Mouse (Mus musculus) cortical plate, adult 2 months (tissue): ENCODE data around the gene Fpgs. TPM values are rescaled to one million over a fixed set of nuclear protein-coding genes. Genes with fewer than 3 reads are reported as not detected.

Experiments
- H3K27ac ChIP-seq: fragments of 200-500 bp; 2 replicates; pipeline ENCODE4 v1.5.1; 2012; ENCODE audit warnings: low read length, control low read depth, inconsistent platforms; ENCODE audit not compliant: insufficient read depth
- H3K4me1 ChIP-seq: fragments of 200-500 bp; 2 replicates; pipeline ENCODE4 v1.6.1; 2011; ENCODE audit warnings: low read length; ENCODE audit not compliant: control insufficient read depth, insufficient read depth
- H3K4me3 ChIP-seq: fragments of 200-500 bp; 2 replicates; pipeline ENCODE4 v1.5.1; 2011; ENCODE audit warnings: mild to moderate bottlenecking, low read length, control low read depth; ENCODE audit not compliant: insufficient read depth
- CTCF ChIP-seq: fragments of 200-500 bp; IDR thresholded peaks from 2 replicates; pipeline ENCODE4 v1.5.1; 2011; ENCODE audit warnings: mild to moderate bottlenecking, control low read depth, low read length; ENCODE audit not compliant: insufficient read depth; ENCODE audit errors: extremely low read depth
- POLR2A ChIP-seq: fragments of 200-500 bp; IDR thresholded peaks from 2 replicates; pipeline ENCODE4 v1.6.1; 2011; ENCODE audit warnings: mild to moderate bottlenecking, low read length, control low read depth; ENCODE audit not compliant: insufficient read depth; ENCODE audit errors: extremely low read depth
- polyA plus RNA-seq: library from polyadenylated mRNA; depleted of rRNA; stranded (reverse); fragments of >200 nt; gene quantifications from 2 replicates; pipeline ENCODE4 v1.2.3, GENCODE M21; 2012

Fpgs gene
- polyA plus RNA-seq, 1 experiment: 16.4 TPM

GRCm38 (mm10) chr2:32724832-32725790 is 21.2 kb upstream of the Fpgs start:
- no peak for TF ChIP-seq CTCF
- no peak for TF ChIP-seq POLR2A
- Histone ChIP-seq H3K4me1 (no peaks in the 10 kb centered on the region), H3K27ac (no peak overlapping the region)

DNA sequence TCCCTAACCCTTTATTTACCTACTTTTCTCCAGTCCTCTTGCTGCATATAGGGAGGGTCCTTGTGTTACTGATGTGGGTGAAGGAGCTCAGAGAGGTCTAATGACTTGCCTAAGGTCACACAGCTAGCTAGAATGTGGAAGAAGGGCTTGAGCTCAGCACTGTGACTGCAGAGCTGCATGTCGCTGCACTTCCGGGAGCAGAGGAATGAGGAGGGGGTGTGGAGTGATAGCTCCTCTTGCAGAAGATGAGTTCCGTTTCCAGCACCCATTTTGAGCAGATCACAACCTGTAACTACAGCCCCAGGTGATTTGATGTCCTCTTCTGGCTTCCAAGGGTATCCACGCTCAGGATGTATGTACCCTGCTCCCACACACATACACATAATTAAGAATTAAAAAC is 20.2 kb upstream of the Fpgs start:
- no peak overlapping the region for H3K27ac ChIP-seq
- no peak for TF ChIP-seq CTCF
- no peak for TF ChIP-seq POLR2A
- H3K4me3 ChIP-seq: no peak overlapping the region
- no peaks in the 10 kb centered on the region for H3K4me1 ChIP-seq

More at GRCm38 (mm10) chr2:32724832-32725790, 21.2 kb upstream of the Fpgs start:
- no peak overlapping the region for H3K4me3 ChIP-seq

- Histone ChIP-seq H3K4me3 (no peak overlapping the region), H3K4me1 (no peaks in the 10 kb centered on the region), H3K27ac (no peak overlapping the region)
- no peak for TF ChIP-seq CTCF
- no peak for TF ChIP-seq POLR2A
Observed at GRCm38 (mm10) chr2:32722581-32722980, 18.6 kb upstream of the Fpgs start.

- no peak overlapping the region for H3K27ac ChIP-seq
- no peak overlapping the region for H3K4me3 ChIP-seq
- TF ChIP-seq CTCF (no peak), POLR2A (no peak)
- H3K4me1 ChIP-seq: no peaks in the 10 kb centered on the region
Observed at GRCm38 (mm10) chr2:32722046-32722445, 18.1 kb upstream of the Fpgs start.

GRCm38 (mm10) chr2:32720681-32721229 is 16.8 kb upstream of the Fpgs start, which contains the start of gene Sh2d3c:
TSS of gene Sh2d3c (plus strand) at chr2:32721055.
- H3K27ac ChIP-seq: no peak within 1 kb of the TSS
- TF ChIP-seq CTCF: no peak

DNA sequence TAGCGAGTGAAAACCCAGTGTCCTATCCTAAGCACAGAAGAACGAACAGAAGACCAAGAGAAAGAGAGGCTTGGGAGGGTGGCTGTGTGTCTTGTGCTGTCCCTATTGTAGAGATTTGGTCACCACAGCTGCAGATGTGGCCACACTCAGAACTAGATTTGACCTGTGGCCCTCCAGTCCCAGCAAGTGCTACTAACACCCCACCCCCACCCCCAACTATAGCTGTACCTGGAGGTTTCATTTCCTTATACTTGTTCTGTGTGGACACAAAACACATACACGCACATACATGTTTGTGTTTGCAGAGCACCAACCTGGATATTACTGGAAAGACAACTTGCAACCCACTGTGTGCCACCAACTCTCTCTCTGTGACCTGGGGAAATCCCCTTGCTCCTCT is 16.1 kb upstream of the Fpgs start:
- Histone ChIP-seq H3K4me3 (no peak overlapping the region), H3K27ac (no peak overlapping the region), H3K4me1 (no peaks in the 10 kb centered on the region)
- no peak for TF ChIP-seq POLR2A
- no peak for TF ChIP-seq CTCF

More at GRCm38 (mm10) chr2:32720681-32721229, 16.8 kb upstream of the Fpgs start, which contains the start of gene Sh2d3c:
- no peaks in the 10 kb centered on the region for H3K4me1 ChIP-seq
- H3K4me3 ChIP-seq: no peak within 1 kb of the TSS

DNA sequence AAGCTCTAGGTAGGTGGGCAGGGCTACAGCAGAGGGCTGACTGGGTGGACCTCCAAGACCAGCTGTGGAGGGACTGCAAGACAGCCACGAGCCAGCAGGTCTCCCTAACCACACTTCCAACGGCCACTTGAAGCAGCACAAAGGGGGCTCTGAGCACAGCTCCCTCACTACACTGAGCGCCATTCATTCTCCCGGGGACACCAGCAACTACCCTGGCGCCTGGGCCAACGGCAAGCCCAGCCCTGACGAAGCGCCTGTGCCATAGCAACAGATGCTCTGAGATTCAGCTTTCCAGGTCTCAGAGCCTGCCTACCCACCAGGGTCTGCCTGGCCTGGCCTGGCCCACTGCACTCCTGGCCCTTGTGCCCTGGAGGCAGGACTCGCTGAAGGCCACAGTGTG is 14.8 kb upstream of the Fpgs start:
- no peaks in the 10 kb centered on the region for H3K4me1 ChIP-seq
- no peak overlapping the region for H3K4me3 ChIP-seq
- no peak overlapping the region for H3K27ac ChIP-seq
- TF ChIP-seq CTCF (no peak), POLR2A (no peak)

GRCm38 (mm10) chr2:32714987-32715425 is 11.1 kb upstream of the Fpgs start:
- Histone ChIP-seq H3K4me1 (no peaks in the 10 kb centered on the region; the same call in 1 of the 2 replicates), H3K27ac (no peak overlapping the region), H3K4me3 (no peak overlapping the region)
- TF ChIP-seq CTCF (no peak), POLR2A (no peak)

DNA sequence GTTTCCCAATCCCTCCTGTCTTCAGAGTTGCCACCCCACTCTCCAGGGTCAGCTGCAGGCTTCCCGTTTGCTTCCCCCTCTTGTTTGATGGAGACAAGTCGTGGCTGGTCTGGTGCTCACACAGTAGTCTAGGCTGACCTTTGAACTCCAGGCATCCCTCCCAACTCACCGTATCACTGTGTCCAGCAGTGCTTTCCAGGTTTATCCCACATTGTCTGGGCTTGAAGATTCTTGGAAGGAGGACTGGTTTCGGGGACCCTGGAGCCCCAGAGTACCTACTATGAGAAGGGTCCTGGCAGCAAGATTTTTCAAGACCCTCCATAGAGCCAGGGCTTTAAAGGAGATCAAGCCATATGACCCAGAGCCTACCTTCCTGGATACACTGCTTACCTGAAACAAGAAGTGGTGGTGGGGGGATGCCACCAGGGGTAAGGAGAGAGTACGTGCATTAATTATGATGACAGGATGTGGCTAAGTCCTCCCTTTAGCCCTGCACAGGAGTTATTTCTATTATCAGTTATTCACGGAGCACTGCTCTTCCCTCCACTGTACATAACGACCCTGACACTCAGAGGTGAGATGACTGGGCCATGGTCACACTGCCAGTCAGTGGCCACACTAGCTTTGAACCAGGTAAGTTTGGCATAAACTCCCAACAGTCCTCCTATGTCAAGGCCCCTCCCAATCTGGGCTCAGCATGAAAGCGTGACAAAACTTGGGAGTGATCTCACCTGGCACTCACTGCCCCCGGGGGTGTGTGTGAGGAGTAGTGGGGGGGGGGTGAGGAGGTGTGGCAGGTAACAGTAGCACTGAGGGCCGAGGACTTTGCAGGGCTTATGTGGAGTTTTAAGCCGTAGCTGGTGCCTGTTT is 10.4 kb upstream of the Fpgs start:
- Histone ChIP-seq H3K4me1 (no peaks in the 10 kb centered on the region; the same call in 1 of the 2 replicates), H3K4me3 (no peak overlapping the region), H3K27ac (0 out of 2 replicates have a peak overlapping the region, but pooled peaks have one; percentile 1)
- no peak for TF ChIP-seq POLR2A
- no peak for TF ChIP-seq CTCF
